Mouse (Mus musculus) R1 (cell line): ENCODE measurements around the gene Rps10.
A peak's percentile ranks its signal among the peaks of the same experiment; 100 is the strongest.
"Not testable (repeated sequence)": the region's sequence is repeated elsewhere in the genome, so short reads cannot be mapped to it uniquely, and the experiment has no call there.

ENCODE experiments used
- DNase-seq: peaks from one replicate; pipeline ENCODE4 v3.0.0-alpha.2; 2018; ENCODE audit warnings: low read depth, low spot score

The Rps10 gene

DNA sequence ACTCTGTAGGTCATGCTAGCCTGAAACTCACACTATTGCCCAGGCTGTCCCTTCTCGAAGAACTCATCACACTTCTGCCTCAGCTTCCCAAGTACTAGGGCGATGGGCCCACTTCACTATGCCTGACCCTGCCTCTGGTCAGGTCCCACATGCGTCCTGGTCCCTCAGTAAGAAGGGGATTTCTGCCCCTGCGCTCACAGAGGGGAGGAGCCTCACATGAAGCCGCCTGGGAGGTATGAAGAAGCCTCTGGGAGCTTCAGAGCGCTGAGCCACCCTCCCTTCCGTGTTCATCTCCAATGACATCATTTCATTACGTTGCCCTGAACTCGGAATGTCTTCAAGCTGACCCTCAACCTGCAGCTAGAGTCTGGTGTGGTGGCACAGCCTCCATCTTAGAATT, 7.3 kb upstream of the Rps10 start:
- no peak for DNase-seq

DNA sequence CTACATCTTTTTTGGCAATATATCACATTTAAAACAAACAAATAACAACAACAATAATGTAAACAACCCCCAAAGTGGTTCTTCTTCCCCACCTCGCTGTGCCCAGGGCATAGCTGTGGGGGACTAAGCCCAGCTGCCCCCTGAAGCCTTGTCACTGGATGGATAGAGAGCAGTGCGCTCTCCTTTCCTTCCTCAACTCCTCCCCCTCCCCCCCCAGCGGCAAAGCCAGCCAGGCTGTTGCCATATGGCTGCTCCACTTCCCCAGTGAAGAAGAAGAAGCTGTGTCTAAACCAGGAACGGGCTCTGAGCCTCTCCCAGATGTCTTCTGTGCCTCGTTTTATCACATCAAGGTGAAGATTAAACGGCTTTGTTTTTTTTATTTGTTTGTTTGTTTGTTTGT, 6.6 kb upstream of the Rps10 start:
- no peak for DNase-seq

DNA sequence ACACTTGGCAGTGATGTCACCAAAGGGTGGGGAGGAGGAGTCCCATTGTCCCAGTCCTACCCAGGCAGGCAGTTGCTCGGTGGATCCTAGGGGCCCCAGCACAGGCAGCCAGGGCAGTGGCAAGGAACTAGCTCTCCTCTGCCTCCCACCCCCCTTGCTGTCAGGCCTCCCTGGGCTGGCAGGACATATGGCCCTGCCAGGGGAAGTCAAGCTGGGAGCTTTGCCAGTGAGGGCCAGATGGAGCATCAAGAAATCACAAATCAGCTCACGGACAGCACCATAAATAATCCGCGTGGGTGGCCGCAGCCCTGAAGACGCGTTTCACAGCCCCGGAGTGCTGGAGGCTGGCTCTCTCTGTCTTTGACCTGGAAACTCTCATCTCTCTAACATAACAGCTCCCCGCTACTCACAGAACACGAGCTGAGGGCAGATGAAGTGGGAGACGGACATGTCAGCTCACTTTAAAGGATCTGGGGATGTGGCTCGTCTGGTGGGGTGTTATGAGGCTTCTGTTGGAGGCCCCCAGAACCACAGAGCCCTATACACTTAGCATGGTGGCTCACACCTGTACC, 6.1 kb upstream of the Rps10 start:
- no peak for DNase-seq

DNA sequence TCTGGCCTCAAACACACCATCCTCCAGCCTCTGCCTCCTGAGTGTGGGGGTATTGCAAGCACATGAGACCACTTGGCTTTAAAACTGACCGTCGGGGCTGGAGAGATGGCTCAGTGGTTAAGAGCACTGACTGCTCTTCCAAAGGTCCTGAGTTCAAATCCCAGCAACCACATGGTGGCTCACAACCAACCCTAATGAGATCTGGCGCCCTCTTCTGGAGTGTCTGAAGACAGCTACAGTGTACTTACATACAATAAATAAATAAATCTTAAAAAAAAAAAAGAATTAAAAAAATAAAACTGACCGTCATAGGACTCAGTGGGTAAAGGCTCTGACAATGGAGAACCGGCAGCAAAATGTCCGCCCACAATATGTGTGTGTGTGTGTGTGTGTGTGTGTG, 3.4 kb upstream of the Rps10 start:
- DNase-seq = not testable (repeated sequence)

DNA sequence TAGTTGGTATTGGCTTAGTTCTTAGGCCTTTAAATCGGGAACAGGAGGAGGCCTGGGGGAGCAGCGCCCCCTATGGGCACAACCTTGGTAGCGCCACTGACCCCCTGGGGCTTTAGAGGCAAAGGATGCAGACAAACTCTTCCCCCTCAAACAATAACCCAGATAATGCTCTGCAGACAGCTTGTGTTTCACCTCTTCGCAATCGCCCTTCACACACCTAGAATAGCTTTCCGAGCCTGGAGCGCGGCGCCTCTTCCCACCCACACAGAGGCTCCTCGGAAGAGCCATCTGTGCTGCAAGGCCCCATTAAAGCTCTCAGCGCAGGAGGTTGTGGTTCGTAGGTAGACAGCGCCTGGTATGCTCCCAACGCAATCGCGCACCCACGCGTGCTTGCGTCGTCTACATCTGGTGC, 2.5 kb upstream of the Rps10 start:
- DNase-seq = peak; percentile 70

DNA sequence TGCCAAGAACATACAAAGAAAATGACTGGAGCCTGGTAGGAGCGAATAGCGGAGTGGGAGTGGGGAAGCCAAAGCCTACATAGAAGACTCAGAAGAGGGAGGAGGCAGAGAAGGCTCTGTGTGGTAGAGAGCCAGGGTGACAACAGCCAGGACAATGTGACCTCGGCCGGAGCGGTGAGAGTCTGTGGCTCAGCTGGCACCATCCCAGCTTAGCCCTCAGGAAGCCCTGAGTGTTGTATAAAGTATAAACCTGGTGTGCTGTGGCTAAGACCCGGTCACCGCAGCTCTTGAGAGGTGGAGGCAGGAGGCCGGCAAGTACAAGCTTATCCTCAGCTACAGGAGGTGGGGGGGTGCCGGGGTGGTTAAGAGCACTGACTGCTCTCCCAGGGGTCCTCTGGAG, 864 bp upstream of the Rps10 start:
- no peak for DNase-seq

DNA sequence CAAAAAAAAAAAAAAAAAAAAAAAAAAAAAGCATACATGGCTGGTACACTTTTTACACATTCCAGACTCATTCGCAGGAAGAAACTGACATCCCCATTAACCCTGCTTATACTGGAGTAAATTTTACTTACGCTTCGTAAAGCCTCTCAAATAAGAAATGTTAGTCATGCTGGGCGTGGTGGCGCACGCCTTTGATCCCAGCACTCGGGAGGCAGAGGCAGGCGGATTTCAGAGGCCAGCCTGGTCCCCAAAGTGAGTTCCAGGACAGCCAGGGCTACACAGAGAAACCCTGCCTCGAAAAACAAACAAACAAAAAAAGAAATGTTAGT, 930 bp downstream of the Rps10 start:
- DNase-seq = not testable (repeated sequence)

DNA sequence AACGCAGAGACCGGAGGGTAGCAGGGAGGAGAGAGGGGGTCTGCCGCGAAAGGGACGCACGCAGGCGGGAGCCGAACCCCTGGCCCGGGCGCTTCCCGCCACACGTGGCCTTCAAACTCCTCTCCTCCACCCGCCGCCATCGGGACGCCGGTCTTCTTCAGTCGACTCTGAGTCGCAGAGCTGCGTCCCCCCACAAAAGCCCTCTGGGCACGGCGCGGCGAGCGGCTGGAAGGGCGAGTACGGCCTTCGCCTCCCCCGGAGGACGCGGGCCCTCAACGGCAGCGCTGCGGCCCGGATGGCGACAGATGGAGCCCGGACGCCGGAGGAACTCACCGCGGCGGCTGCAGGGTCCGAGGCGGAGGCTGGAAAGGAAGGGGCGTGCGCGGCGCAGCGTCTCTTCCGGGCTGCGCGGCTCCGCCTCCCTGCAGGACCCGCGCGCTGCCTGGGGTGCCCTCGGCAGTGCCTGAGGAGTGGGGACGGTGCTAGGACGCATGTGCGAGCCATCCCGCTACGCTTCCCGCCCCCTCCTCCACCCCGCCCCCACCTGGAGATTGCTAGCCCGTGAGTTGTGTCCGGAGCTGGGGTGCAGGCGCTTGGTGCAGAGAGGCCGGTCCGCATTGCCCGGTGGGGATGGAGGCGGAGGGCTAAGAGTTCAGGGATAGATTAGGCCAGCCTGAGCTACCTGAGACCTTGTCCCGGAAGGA, 1.4 kb downstream of the Rps10 start, which contains the start of gene RPS10-NUDT3:
TSS of gene RPS10-NUDT3 (minus strand) at position 352 of the 704 bp plus-strand sequence.
- DNase-seq = peak; percentile 92

DNA sequence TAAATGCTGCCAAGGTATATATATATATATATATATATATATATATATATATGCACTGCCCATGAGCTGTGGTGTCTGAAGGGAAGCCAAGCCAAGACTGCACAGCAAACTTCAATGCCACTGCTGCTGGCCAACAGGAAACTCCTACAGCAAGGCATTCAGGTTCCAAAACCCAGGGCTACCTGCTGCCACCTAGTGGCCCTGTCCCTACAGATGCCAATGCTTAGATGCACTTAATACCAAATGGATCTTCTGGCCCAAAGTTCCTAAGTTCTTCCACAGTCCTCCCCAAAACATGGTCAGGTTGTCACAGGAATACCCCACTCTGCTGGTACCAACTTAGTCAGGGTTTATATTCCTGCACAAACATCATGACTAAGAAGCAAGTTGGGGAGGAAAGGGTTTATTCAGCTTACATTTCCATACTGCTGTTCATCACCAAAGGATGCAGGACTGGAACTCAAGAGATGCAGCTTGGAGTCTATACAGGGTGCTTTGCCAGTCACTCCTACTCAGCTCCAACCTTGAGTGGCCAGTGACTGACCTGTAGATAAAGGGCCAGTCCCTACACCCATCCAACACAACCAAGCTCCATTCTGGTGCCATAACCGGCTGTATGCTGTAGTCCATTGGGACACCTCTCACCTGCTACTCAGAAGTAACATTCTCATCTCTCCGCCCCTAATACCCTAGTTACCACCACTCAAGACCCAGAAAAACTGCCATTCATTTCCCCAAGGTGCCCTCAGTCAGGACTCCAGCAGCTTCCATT, 7.0 kb downstream of the Rps10 start:
- DNase-seq = peak; percentile 87

DNA sequence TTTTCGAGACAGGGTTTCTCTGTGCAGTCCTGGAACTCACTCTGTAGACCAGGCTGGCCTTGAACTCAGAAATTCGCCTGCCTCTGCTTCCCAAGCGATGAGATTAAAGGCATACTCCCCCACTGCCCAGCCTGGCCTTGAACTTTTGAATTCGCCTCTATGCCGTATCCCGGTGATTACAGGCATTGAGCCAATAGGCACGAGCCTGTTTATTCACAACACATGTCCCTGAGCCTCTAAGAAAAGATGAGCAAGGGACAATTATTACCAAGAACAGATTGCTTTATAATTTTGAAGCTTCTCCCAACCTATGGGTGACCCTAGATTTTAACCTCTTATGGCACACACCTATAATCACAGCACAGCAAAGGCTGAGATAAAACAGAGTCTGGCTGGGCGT, 8.1 kb downstream of the Rps10 start:
- DNase-seq = peak; percentile 70

DNA sequence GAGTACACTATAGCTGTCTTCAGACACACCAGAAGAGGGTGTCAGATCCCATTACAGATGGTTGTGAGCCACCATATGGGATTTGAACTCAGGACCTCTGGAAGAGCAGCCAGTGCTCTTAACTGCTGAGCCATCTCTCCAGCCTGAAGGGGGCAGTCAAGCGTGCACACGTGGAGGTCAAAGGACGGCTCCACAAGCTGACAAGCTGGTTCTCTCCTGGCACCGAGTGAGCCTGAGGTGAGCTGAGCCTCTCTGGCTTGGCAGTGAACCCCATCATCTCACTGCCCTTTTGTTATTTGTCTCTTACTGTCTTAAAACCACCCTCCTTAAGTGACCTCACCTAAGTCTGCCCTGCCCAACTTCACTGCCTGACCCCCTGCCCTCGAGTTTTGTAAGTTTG, 9.0 kb downstream of the Rps10 start:
- DNase-seq = peak; percentile 75

DNA sequence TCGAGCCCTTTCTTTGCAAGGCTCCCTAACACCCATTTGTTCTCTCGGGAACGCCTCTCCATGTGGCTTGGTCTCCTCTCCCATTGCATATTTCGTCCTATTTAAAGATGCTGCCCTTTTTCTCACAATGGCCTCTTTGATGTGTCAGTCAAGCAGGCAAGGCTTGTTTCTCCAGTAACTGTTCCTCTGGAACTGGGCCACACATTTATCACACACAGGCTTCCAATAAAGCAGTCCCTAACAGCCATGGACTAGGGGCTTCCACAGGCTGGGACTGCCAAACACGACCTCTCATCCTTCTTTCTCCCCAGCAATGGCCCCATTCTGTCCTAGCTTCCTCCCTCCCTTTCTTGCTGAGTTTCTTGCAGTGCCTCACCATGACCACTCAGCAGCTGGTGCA, 9.8 kb downstream of the Rps10 start:
- DNase-seq = no peak

DNA sequence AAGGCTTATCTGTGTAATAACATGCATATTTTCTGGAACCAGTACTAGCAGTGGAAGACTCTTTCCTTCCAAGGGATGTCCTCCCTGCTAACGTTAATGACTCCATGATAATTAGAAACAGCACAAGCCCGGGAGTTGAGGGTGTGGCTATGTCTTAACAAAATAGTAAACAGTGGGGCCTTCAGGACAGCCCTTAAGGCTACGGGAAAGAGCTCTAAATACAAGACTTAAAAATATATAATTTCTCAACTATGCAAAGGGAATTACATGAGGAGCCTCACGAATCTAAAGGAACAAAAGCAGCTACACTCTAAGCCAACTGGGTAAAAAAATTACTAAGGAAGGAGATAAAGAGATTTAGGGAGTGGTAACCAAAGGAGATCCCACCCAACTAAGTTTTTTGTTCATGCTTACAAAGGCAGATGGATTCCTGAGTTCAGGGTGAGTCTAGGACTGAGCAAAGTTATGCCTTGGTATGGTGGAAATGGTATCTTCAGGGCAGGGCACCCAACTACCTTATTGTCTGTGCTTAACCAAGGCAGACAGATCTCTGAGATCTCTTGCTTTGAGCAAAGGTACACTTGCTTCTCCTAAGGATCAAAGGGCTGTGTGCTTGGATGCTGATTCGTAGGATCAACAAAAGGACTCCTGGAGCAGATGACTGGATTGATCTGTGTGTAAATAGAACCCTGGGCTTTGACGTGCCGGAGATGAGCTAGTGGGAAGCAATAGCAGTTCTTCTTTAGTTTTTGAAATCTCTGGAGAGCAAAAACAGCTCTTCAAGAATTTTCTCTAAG, 10.8 kb downstream of the Rps10 start:
- peak; percentile 72 for DNase-seq

DNA sequence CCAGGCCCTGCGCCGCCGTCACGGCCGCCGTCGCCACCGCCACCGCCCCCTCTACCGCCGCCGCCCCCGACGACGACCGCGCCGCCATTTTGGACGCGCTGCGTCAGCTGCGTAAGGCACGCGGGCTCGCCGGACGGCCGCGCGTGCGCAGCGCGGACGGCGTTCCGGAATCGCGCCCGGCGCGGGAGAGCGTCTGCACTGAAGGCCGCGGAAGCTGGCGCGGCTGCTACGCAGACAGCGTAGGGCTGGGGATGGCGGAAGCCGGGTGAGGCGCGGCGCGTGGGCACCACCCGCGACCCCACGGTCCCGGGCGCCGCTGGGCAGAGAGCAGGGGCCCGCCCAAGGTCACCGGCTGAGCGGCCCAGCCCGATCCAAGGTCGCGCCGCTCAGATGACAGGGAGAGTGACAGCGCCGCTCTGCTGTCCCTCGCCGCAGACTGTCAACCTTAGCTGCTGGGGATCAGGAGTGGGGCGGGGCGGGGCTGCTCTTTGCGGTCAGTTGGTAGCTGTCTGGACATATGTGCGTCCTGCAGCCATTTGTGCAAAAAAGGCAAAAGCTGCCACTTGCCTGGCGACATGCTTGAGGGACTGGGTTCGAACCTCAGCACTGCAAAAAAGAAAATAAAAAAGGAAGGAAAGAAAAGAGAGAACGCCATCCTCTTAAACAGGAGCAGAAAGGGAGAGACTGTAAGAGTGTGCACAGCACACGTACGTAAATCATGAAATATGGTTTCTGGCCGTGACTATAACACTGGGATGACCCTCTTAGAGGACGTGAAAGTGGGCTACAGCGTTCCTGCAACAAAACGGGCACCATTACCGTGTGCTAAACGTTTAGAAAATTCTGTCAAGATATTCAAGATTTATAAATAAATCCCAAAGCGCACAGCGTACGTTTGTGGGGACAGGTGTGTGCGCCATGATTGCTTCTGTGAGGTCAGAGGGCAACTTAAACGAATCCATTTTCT, 12.8 kb downstream of the Rps10 start, which contains the start of gene Nudt3:
TSS of gene Nudt3 (minus strand) at position 136 of the 967 bp plus-strand sequence.
- peak; percentile 86 for DNase-seq

DNA sequence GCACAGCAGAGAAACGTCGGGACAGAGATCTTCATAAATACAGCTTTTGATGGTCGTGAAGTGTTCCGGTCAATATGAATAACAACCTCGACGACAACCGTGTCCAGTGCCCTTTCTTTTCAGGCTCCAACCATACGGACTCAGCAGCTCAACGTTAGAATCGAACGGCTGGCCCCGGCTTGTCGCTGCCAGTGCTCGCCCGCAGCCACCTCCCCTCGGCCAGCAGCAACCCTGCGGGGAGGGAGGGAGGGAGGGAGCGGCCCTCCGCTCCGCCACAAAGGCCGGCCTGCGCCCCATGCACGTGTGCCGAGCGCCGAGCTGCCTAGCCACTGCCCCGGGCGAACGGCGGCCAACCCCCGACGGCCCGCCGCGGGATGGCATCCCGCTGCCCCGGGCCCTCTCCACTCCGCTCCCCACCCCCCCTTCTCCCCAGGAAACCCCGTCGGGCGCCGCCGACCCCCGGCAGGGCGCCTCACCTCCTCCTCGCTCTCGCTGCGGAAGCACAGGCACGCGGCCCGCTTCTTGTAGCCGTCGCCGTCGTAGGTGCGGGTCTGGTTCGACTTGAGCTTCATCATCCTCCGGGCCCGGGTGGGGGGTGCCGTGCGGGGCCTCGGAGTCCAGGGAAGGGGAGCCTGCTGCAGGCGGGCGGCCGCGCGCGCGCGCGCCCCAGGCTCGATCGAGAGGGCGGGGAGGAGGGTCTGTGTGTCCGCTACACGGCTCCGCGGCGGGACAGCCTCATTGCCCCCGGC, 13.7 kb downstream of the Rps10 start:
- DNase-seq = no peak

DNA sequence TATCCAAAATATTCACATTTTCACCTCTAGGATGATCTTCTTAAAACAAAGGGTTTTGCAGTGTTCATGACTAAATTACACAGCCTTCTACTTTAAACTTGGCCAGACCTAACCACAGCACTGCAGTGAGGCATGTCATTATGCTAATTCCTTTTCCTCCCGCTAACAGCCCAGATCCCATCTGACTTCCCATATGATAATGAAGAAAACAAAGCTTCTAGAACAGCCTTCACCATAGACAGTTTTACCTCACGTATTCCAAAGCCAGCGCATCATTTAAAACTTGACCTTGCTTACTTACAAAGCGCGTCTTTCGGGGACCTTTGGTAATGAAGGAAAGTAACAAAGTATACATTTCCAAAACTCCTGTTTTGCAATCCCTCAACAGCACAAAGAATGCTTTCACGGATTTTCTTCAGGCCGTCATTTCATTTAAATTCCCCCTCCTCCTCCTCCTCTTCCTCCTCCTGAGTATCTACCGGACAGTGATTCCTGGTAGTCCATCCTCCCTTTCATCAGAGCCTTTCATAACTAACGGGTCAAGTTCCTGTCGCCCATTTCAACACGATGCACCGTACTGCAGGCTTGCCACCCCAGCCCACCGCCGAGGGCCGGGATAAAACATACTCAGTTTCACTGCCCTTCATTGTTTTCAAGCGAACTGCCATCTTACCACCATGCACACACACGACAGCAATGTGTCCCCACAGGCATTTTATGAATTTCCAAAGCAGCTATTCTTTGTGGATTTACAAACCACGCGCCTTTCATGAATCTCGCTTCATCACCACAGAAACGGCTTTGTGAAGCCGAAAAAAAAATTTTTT, 14.6 kb downstream of the Rps10 start:
- peak; percentile 74 for DNase-seq

DNA sequence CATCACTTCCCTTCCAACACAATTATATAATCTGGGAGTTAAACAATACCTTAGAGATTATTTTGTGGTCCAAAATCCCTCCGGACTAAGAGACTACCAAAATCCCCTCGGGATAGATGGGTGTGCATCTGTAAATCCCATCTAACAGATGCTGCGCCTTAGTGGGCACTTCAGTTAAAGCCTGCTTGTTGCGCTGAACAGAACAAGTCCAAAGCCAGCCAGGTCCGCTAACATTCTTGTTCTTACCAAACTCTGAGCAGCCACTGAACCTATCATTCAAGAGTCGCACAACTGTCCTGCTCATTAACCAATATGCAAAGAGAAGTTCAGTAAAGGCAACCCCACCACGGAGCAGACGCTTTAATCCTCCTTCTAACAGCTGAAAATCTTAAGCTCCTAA, 15.3 kb downstream of the Rps10 start:
- no peak for DNase-seq

DNA sequence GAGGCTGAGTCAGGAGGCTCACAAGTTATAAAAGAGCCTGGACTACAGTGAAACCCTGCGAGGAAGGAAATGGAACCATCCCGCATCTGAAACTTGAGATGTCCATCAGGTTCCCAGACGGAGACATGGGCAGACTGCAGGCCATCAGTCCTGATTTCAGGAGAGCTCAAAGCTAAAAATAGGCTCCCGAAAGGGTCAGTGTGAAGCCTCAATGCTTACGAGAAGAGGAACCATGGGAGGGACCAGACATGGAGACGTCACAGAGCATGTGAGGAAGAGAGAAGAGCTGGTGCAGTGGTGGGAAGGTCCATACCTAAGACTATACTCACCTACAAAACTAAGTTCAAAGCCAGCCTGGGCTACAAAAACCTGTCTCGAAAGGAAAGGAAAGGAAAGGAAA, 21.1 kb downstream of the Rps10 start:
- DNase-seq = no peak

DNA sequence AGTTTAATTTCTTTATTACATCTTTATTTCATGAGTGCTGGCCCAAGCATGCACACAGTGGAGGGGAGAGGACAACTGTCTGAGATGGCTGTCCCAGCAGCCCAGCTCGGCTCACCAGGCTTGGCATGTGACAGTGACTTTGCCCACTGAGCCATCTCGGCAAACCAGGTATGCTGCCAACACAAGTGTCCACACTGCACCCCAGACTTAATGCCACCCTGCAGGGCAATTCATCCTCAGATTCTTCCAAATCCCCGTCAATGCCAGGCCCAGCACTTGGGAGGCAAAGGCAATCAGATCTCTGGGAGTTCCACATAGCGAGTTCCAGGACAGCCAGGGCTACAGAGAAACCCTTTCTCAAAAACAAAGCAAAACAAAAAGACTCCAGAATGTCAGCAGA, 23.5 kb downstream of the Rps10 start:
- DNase-seq = no peak
